Mouse (Mus musculus): ENCODE measurements around the gene Nkd1. TPM values are rescaled to one million over a fixed set of nuclear protein-coding genes. Genes with fewer than 3 reads are reported as not detected.

Gene Nkd1
- polyA plus RNA-seq, 1 experiment from 2014 or later: 27.8 TPM

GRCm38 (mm10) chr8:88571434-88572184, 50.5 kb downstream of the Nkd1 start:
- Histone ChIP-seq H3K9ac (ENCODE audit: low read depth, low read length) (peak overlapping the region; percentile 20), H3K4me2 (ENCODE audit: low read depth, low read length) (no peak overlapping the region), H3K36me3 (ENCODE audit: control insufficient read depth, insufficient read depth, low read length) (no peaks in the 10 kb centered on the region), H3K4me3 (ENCODE audit: low read length) (no peak overlapping the region), H3K27me3 (replicated peaks; ENCODE audit: control insufficient read depth, insufficient read depth, low read length) (no peaks in the 10 kb centered on the region), H3K9me3 (ENCODE audit: control insufficient read depth, low read length) (no peaks in the 10 kb centered on the region), H3K27ac (ENCODE audit: low read length) (peak overlapping the region; percentile 64), H3K4me1 (ENCODE audit: control insufficient read depth, insufficient read depth, low read length) (peaks cover 55% of the 10 kb centered on the region)
- WGBS: 78% methylated on average over 14 of the region's 14 CpGs
- ATAC-seq: no peak

- H3K27ac ChIP-seq (ENCODE audit: low read length): peak overlapping the region; percentile 64; the same call in 1 of the 2 replicates
- ATAC-seq: no peak
- peaks cover 49% of the 10 kb centered on the region for H3K4me1 ChIP-seq (ENCODE audit: control insufficient read depth, insufficient read depth, low read length)
- H3K9me3 ChIP-seq (ENCODE audit: control insufficient read depth, low read length): no peaks in the 10 kb centered on the region
- H3K9ac ChIP-seq (ENCODE audit: low read depth, low read length): no peak overlapping the region
- no peak overlapping the region for H3K4me3 ChIP-seq (ENCODE audit: low read length)
- 90% methylated on average over 12 of the region's 12 CpGs for WGBS
- H3K36me3 ChIP-seq (ENCODE audit: control insufficient read depth, insufficient read depth, low read length): no peaks in the 10 kb centered on the region
- H3K4me2 ChIP-seq (ENCODE audit: low read depth, low read length): no peak overlapping the region
- H3K27me3 ChIP-seq (replicated peaks; ENCODE audit: control insufficient read depth, insufficient read depth, low read length): no peaks in the 10 kb centered on the region
Measured at GRCm38 (mm10) chr8:88572185-88572909, 51.2 kb downstream of the Nkd1 start.

- no peaks in the 10 kb centered on the region for H3K9me3 ChIP-seq (ENCODE audit: control insufficient read depth, low read length)
- no peaks in the 10 kb centered on the region for H3K27me3 ChIP-seq (replicated peaks; ENCODE audit: control insufficient read depth, insufficient read depth, low read length)
- H3K9ac ChIP-seq (ENCODE audit: low read depth, low read length): no peak overlapping the region
- 65% methylated on average over 14 of the region's 14 CpGs for WGBS
- H3K4me2 ChIP-seq (ENCODE audit: low read depth, low read length): no peak overlapping the region
- no peaks in the 10 kb centered on the region for H3K36me3 ChIP-seq (ENCODE audit: control insufficient read depth, insufficient read depth, low read length)
- no peak overlapping the region for H3K4me3 ChIP-seq (ENCODE audit: low read length)
- H3K27ac ChIP-seq (ENCODE audit: low read length): peak overlapping the region; percentile 19; the same call in 1 of the 2 replicates
- ATAC-seq: no peak
- H3K4me1 ChIP-seq (ENCODE audit: control insufficient read depth, insufficient read depth, low read length): peaks cover 47% of the 10 kb centered on the region
Measured at GRCm38 (mm10) chr8:88572941-88573645, 51.9 kb downstream of the Nkd1 start.

GRCm38 (mm10) chr8:88574975-88575374, 53.8 kb downstream of the Nkd1 start:
- Histone ChIP-seq H3K27ac (ENCODE audit: low read length) (0 out of 2 replicates have a peak overlapping the region, but pooled peaks have one; percentile 80), H3K27me3 (replicated peaks; ENCODE audit: control insufficient read depth, insufficient read depth, low read length) (no peaks in the 10 kb centered on the region), H3K36me3 (ENCODE audit: control insufficient read depth, insufficient read depth, low read length) (no peaks in the 10 kb centered on the region), H3K4me1 (ENCODE audit: control insufficient read depth, insufficient read depth, low read length) (peaks cover 42% of the 10 kb centered on the region), H3K4me2 (ENCODE audit: low read depth, low read length) (no peak overlapping the region), H3K9ac (ENCODE audit: low read depth, low read length) (no peak overlapping the region), H3K9me3 (ENCODE audit: control insufficient read depth, low read length) (no peaks in the 10 kb centered on the region), H3K4me3 (ENCODE audit: low read length) (no peak overlapping the region)
- 73% methylated on average over 5 of the region's 5 CpGs for WGBS
- no peak for ATAC-seq

- no peak overlapping the region for H3K4me2 ChIP-seq (ENCODE audit: low read depth, low read length)
- H3K27ac ChIP-seq (ENCODE audit: low read length): peak overlapping the region; percentile 80
- peaks cover 27% of the 10 kb centered on the region for H3K4me1 ChIP-seq (ENCODE audit: control insufficient read depth, insufficient read depth, low read length)
- peak; percentile 70 for ATAC-seq
- no peaks in the 10 kb centered on the region for H3K9me3 ChIP-seq (ENCODE audit: control insufficient read depth, low read length)
- H3K27me3 ChIP-seq (replicated peaks; ENCODE audit: control insufficient read depth, insufficient read depth, low read length): no peaks in the 10 kb centered on the region
- H3K9ac ChIP-seq (ENCODE audit: low read depth, low read length): no peak overlapping the region
- H3K36me3 ChIP-seq (ENCODE audit: control insufficient read depth, insufficient read depth, low read length): no peaks in the 10 kb centered on the region
- WGBS: 64% methylated on average over 10 of the region's 10 CpGs
- H3K4me3 ChIP-seq (ENCODE audit: low read length): no peak overlapping the region
Measured at GRCm38 (mm10) chr8:88576351-88577142, 55.4 kb downstream of the Nkd1 start.

- H3K4me2 ChIP-seq (ENCODE audit: low read depth, low read length): no peak overlapping the region
- peak overlapping the region; percentile 34; the same call in 1 of the 2 replicates for H3K27ac ChIP-seq (ENCODE audit: low read length)
- WGBS: 67% methylated on average over 5 of the region's 5 CpGs
- peaks cover 23% of the 10 kb centered on the region for H3K4me1 ChIP-seq (ENCODE audit: control insufficient read depth, insufficient read depth, low read length)
- H3K9ac ChIP-seq (ENCODE audit: low read depth, low read length): no peak overlapping the region
- H3K9me3 ChIP-seq (ENCODE audit: control insufficient read depth, low read length): no peaks in the 10 kb centered on the region
- no peak overlapping the region for H3K4me3 ChIP-seq (ENCODE audit: low read length)
- no peaks in the 10 kb centered on the region for H3K27me3 ChIP-seq (replicated peaks; ENCODE audit: control insufficient read depth, insufficient read depth, low read length)
- H3K36me3 ChIP-seq (ENCODE audit: control insufficient read depth, insufficient read depth, low read length): no peaks in the 10 kb centered on the region
- no peak for ATAC-seq
Measured at GRCm38 (mm10) chr8:88577666-88578065, 56.5 kb downstream of the Nkd1 start.

- no peak for ATAC-seq
- H3K36me3 ChIP-seq (ENCODE audit: control insufficient read depth, insufficient read depth, low read length): no peaks in the 10 kb centered on the region
- H3K4me3 ChIP-seq (ENCODE audit: low read length): no peak overlapping the region
- WGBS: 74% methylated on average over 14 of the region's 14 CpGs
- H3K27ac ChIP-seq (ENCODE audit: low read length): no peak overlapping the region
- no peak overlapping the region for H3K4me2 ChIP-seq (ENCODE audit: low read depth, low read length)
- 0 out of 2 replicates have a peak overlapping the region, but pooled peaks have one; percentile 25 for H3K9ac ChIP-seq (ENCODE audit: low read depth, low read length)
- no peaks in the 10 kb centered on the region for H3K9me3 ChIP-seq (ENCODE audit: control insufficient read depth, low read length)
- H3K27me3 ChIP-seq (replicated peaks; ENCODE audit: control insufficient read depth, insufficient read depth, low read length): no peaks in the 10 kb centered on the region
- H3K4me1 ChIP-seq (ENCODE audit: control insufficient read depth, insufficient read depth, low read length): peaks cover 20% of the 10 kb centered on the region
Measured at GRCm38 (mm10) chr8:88578413-88579175, 57.4 kb downstream of the Nkd1 start.

GRCm38 (mm10) chr8:88579246-88579645, 58.1 kb downstream of the Nkd1 start:
- no peak overlapping the region for H3K9ac ChIP-seq (ENCODE audit: low read depth, low read length)
- 46% methylated on average over 7 of the region's 7 CpGs for WGBS
- ATAC-seq: no peak
- H3K4me2 ChIP-seq (ENCODE audit: low read depth, low read length): no peak overlapping the region
- H3K27ac ChIP-seq (ENCODE audit: low read length): 0 out of 2 replicates have a peak overlapping the region, but pooled peaks have one; percentile 38
- H3K9me3 ChIP-seq (ENCODE audit: control insufficient read depth, low read length): no peaks in the 10 kb centered on the region
- H3K4me1 ChIP-seq (ENCODE audit: control insufficient read depth, insufficient read depth, low read length): peaks cover 20% of the 10 kb centered on the region
- no peaks in the 10 kb centered on the region for H3K36me3 ChIP-seq (ENCODE audit: control insufficient read depth, insufficient read depth, low read length)
- no peak overlapping the region for H3K4me3 ChIP-seq (ENCODE audit: low read length)
- H3K27me3 ChIP-seq (replicated peaks; ENCODE audit: control insufficient read depth, insufficient read depth, low read length): no peaks in the 10 kb centered on the region
